ENCODE assay signal across 20 mouse cellular contexts in the genomic region with DNA sequence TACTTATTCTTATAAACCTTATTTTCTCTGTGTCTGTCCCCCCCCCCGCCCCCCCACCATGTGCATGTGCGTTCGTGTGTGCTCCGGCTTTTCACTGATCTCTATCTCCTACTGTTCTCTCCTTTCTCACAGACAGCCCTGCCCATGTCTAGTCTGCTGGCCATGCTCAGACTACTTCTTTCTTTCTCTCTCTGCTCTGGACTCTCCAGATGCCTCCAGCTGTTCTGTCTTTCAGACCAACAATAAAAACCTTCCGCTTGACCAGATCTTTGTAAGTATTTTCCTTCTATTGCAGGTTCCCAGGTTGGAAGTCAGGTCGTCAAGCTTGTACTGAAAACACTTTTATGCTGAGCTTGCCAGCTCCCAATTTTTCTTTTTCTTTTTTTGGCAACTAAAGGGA. TPM values are rescaled to one million over a fixed set of nuclear protein-coding genes. Genes with fewer than 3 reads are reported as not detected.
A peak's percentile ranks its signal among the peaks of the same experiment; 100 is the strongest.
DNase-seq lines count a peak whose midpoint lies in the region; ATAC-seq and TF ChIP-seq lines count a peak whose summit lies in the region.
"Had no signal": no experiment of that assay in that cellular context is flagged by ENCODE, and none has a peak within 500 bp of the region (broad histone marks: within the 10 kb centered on the region; RNA-seq: fewer than 3 reads in every experiment).

No protein-coding gene starts in this region.

- no peaks in the 10 kb centered on the region for H3K36me3 ChIP-seq in kidney, postnatal 0 days (ENCODE audit: insufficient read depth, low read length)
- H3K36me3 ChIP-seq in MEL (ENCODE audit: control insufficient read depth in 1 of 2, insufficient read depth in 2 of 2, low read length in 2 of 2) = peaks cover 0 to 26% of the 10 kb centered on the region in 2 experiments; a peak in 2 of 4 replicates
- H3K36me3 ChIP-seq in stomach, embryonic 15.5 days = no peaks in the 10 kb centered on the region
- H3K36me3 ChIP-seq: embryonic facial prominence, embryonic 12.5 days; forebrain, embryonic 12.5 days; heart, embryonic 13.5 days had no signal

- TF ChIP-seq POLR2A in MEL (IDR thresholded peaks at IDR 0.05; ENCODE audit: control insufficient read depth in 1 of 2, insufficient read depth in 1 of 2, low read depth in 1 of 2, low read length in 2 of 2, poor library complexity in 1 of 2) = no peak

- WGBS in kidney, postnatal 0 days = 57% methylated on average over 6 of the region's 6 CpGs
- WGBS in stomach, embryonic 15.5 days = 54% methylated on average over 6 of the region's 6 CpGs

- no peak overlapping the region for H3K9ac ChIP-seq in kidney, postnatal 0 days (ENCODE audit: low read depth, low read length)
- H3K9ac ChIP-seq in MEL (ENCODE audit: control insufficient read depth, low read depth, low read length, poor library complexity, severe bottlenecking) = peak overlapping the region; percentile 41; the same call in 1 of the 2 replicates
- H3K9ac ChIP-seq in stomach, embryonic 15.5 days = no peak overlapping the region
- H3K9ac ChIP-seq: embryonic facial prominence, embryonic 12.5 days; forebrain, embryonic 12.5 days; heart, embryonic 13.5 days had no signal

- peaks cover 17% of the 10 kb centered on the region; the same call in 1 of the 2 replicates for H3K4me1 ChIP-seq in kidney, postnatal 0 days (replicated peaks; ENCODE audit: insufficient read depth, low read length)
- peaks cover 27 to 31% of the 10 kb centered on the region in 2 experiments for H3K4me1 ChIP-seq in MEL (ENCODE audit: control insufficient read depth in 1 of 2, insufficient read depth in 2 of 2, low read length in 2 of 2)
- peaks cover 22% of the 10 kb centered on the region for H3K4me1 ChIP-seq in stomach, embryonic 15.5 days
- H3K4me1 ChIP-seq: embryonic facial prominence, embryonic 12.5 days; forebrain, embryonic 12.5 days had no signal

- H3K9me3 ChIP-seq in kidney, postnatal 0 days (replicated peaks; ENCODE audit: low read length) = no peaks in the 10 kb centered on the region; the same call in 1 of the 2 replicates
- H3K9me3 ChIP-seq in MEL (replicated peaks; ENCODE audit: insufficient read depth, low read length) = no peaks in the 10 kb centered on the region
- H3K9me3 ChIP-seq in stomach, embryonic 15.5 days = no peaks in the 10 kb centered on the region
- H3K9me3 ChIP-seq: forebrain, embryonic 12.5 days had no signal

- H3K4me3 ChIP-seq in kidney, postnatal 0 days (replicated peaks; ENCODE audit: low read depth, low read length) = no peak overlapping the region
- H3K4me3 ChIP-seq in MEL (ENCODE audit: control insufficient read depth in 1 of 2, insufficient read depth in 1 of 2, low read depth in 2 of 2, low read length in 2 of 2) = peak overlapping the region in 1 of 2 experiments; percentile 43; a peak in 2 of 4 replicates
- no peak overlapping the region for H3K4me3 ChIP-seq in stomach, embryonic 15.5 days (replicated peaks)
- H3K4me3 ChIP-seq: embryonic facial prominence, embryonic 12.5 days; forebrain, embryonic 12.5 days; heart, embryonic 13.5 days had no signal

- H3K4me2 ChIP-seq in kidney, postnatal 0 days (ENCODE audit: low read length) = no peak overlapping the region
- no peak overlapping the region for H3K4me2 ChIP-seq in stomach, embryonic 15.5 days
- H3K4me2 ChIP-seq: embryonic facial prominence, embryonic 12.5 days; forebrain, embryonic 12.5 days; heart, embryonic 13.5 days had no signal

- TF ChIP-seq CTCF in kidney, postnatal 0 days (IDR thresholded peaks at IDR 0.05; ENCODE audit: low read depth) = no peak
- no peak for TF ChIP-seq CTCF in MEL (IDR thresholded peaks at IDR 0.05 in 2 of 3, conservative IDR thresholded peaks at IDR 0.05 in 1 of 3; ENCODE audit: control insufficient read depth in 1 of 3, insufficient read depth in 1 of 3, low read depth in 2 of 3, low read length in 3 of 3, poor library complexity in 1 of 3, severe bottlenecking in 1 of 3)

- TF ChIP-seq RAD21 in MEL (IDR thresholded peaks at IDR 0.05; ENCODE audit: low read depth, low read length) = no peak

- H3K79me2 ChIP-seq in MEL (ENCODE audit: control insufficient read depth, insufficient read depth, low read length, poor library complexity) = no peaks in the 10 kb centered on the region

- ATAC-seq in kidney, postnatal 0 days (replicated peaks; ENCODE audit: low FRiP score, low read depth) = no peak
- ATAC-seq in stomach, embryonic 15.5 days (ENCODE audit: insufficient read depth, low FRiP score, low read depth) = no peak
- ATAC-seq: activated CD4-positive, CD25-positive, alpha-beta regulatory T cell, adult 4 months; forebrain, embryonic 16.5 days; Patski had no signal

- peak; percentile 67 for DNase-seq in kidney, postnatal 0 days (ENCODE audit: low spot score)
- DNase-seq in kidney, adult 11 months = no peak
- DNase-seq in thymus, postnatal 4 days = peak; percentile 15
- no peak for DNase-seq in thymus, postnatal 0 days (ENCODE audit: low spot score)
- DNase-seq in MEL (ENCODE audit: low read depth, low spot score) = peak; percentile 53
- DNase-seq in lung, postnatal 4 days = no peak
- DNase-seq in right cerebral cortex, adult 2 months (ENCODE audit: low spot score in 2 of 2) = no peak
- DNase-seq: adrenal gland, postnatal 14 days; cerebellum, adult 11-12 months; cerebellum, adult 9-10 months; cerebellum, postnatal 25 days; gastrocnemius, postnatal 14 days; heart, postnatal 36 days had no signal

- no peaks in the 10 kb centered on the region for H3K27me3 ChIP-seq in kidney, postnatal 0 days (ENCODE audit: insufficient read depth, low read length)
- H3K27me3 ChIP-seq in MEL (ENCODE audit: control insufficient read depth in 1 of 2, insufficient read depth in 2 of 2, low read length in 2 of 2) = no peaks in the 10 kb centered on the region
- no peaks in the 10 kb centered on the region for H3K27me3 ChIP-seq in stomach, embryonic 15.5 days (replicated peaks)
- H3K27me3 ChIP-seq: embryonic facial prominence, embryonic 12.5 days; forebrain, embryonic 12.5 days; heart, embryonic 13.5 days; Patski had no signal

- TF ChIP-seq EP300 in MEL (IDR thresholded peaks at IDR 0.05; ENCODE audit: low read depth in 1 of 2, low read length in 2 of 2) = no peak

- H3K27ac ChIP-seq in kidney, postnatal 0 days = no peak overlapping the region
- peak overlapping the region; percentile 50; the same call in 1 of the 2 replicates for H3K27ac ChIP-seq in MEL (ENCODE audit: control insufficient read depth, low read depth, low read length)
- H3K27ac ChIP-seq in stomach, embryonic 15.5 days = peak overlapping the region; percentile 48; the same call in 1 of the 2 replicates
- H3K27ac ChIP-seq: embryonic facial prominence, embryonic 12.5 days; forebrain, embryonic 12.5 days; heart, embryonic 13.5 days had no signal

TF ChIP-seq in MEL, 35 proteins besides CTCF, POLR2A, EP300 and RAD21:
- TF ChIP-seq USF2 (IDR thresholded peaks at IDR 0.05; ENCODE audit: borderline replicate concordance in 1 of 2, insufficient read depth in 1 of 2, low read depth in 1 of 2, low read length in 2 of 2) (no peak), HCFC1 (IDR thresholded peaks at IDR 0.05; ENCODE audit: low read depth, low read length) (0 out of 2 replicates have a peak, but pooled peaks have one; percentile 7), ETS1 (IDR thresholded peaks at IDR 0.05; ENCODE audit: low read depth, low read length) (peak; percentile 22; the same call in 1 of the 2 replicates), SMC3 (IDR thresholded peaks at IDR 0.05; ENCODE audit: low read depth, low read length) (no peak), ZKSCAN1 (IDR thresholded peaks at IDR 0.05; ENCODE audit: low read depth, low read length) (no peak), MAZ (IDR thresholded peaks at IDR 0.05; ENCODE audit: low read depth, low read length) (no peak), ZC3H11A (IDR thresholded peaks at IDR 0.05; ENCODE audit: low read depth, low read length) (no peak), CHD1 (IDR thresholded peaks at IDR 0.05; ENCODE audit: low read depth, low read length) (0 out of 2 replicates have a peak, but pooled peaks have one; percentile 64), MYB (IDR thresholded peaks at IDR 0.05; ENCODE audit: low read depth, low read length) (no peak), GATA1 (IDR thresholded peaks at IDR 0.05; ENCODE audit: low read depth, low read length) (peak; percentile 23; the same call in 1 of the 2 replicates), UBTF (IDR thresholded peaks at IDR 0.05; ENCODE audit: borderline replicate concordance, insufficient read depth, low read depth, low read length) (no peak)

RNA-seq across cellular contexts. Expression of a gene that starts 14.4 kb away (rescaled TPM):
- 87.9 and 94.0 TPM in 2 replicates for polyA plus RNA-seq in kidney, postnatal 0 days (2015; fragmentation: Nextera tagmentation; extraction: Ambion mirVana)
- polyA plus RNA-seq in thymus, postnatal 0 days (2015; fragmentation: Nextera tagmentation; extraction: Ambion mirVana) = 421 and 488 TPM in 2 replicates
- total RNA-seq in MEL (2012; rRNA removed) = 160 and 184 TPM in 2 replicates
- 100 to 1,000 TPM; 228 to 287 TPM for polyA plus RNA-seq in MEL (2012; ENCODE audit: insufficient read depth in 1 of 2, insufficient read length in 2 of 2, low read depth in 1 of 2, low replicate concordance in 2 of 2, missing spikeins in 1 of 2)
- 64.1 and 65.1 TPM in 2 replicates for polyA plus RNA-seq in stomach, embryonic 15.5 days (2015; fragmentation: Nextera tagmentation; extraction: Ambion mirVana)

Comparison
In these comparisons a context has a peak if more than half of its experiments do, and no peak if none do; other contexts are left out.
1. DNase-seq: peak in kidney, postnatal 0 days (single experiment), thymus, postnatal 4 days (single experiment) and MEL (single experiment); none in kidney, adult 11 months (single experiment), thymus, postnatal 0 days (single experiment), lung, postnatal 4 days (0 of 2) and right cerebral cortex, adult 2 months (0 of 2).